Mouse (Mus musculus): ENCODE data around the gene Ccr2. TPM values are rescaled to one million over a fixed set of nuclear protein-coding genes. Genes with fewer than 3 reads are reported as not detected.

The Ccr2 gene
- 1.2 TPM for total RNA-seq (2023)

GRCm38 (mm10) chr9:124101723-124102122 is at the start of gene Ccr2:
TSS of gene Ccr2 (plus strand) at chr9:124101950.

GRCm38 (mm10) chr9:124121387-124122184 is 19.8 kb downstream of the Ccr2 start, which contains the start of gene Ccr5:
TSS of gene Ccr5 (plus strand) at chr9:124121543.

Other genes starting within 250 kb of the Ccr2 start
- gene Xcr1, start 239.9 kb upstream of the Ccr2 start, total RNA-seq (2023): not detected
- gene Ccr1, start 133.3 kb upstream of the Ccr2 start, total RNA-seq (2023): 0.65 TPM
- gene Ccr1l1, start 123.5 kb upstream of the Ccr2 start, total RNA-seq (2023): not detected
- 0.86 TPM for gene Ccr3, start 80.0 kb upstream of the Ccr2 start, total RNA-seq (2023)
- 7.4 TPM for gene Ccr5, start 19.6 kb downstream of the Ccr2 start, total RNA-seq (2023)
- 11.9 TPM for gene 2010315B03Rik, start 210.7 kb downstream of the Ccr2 start, total RNA-seq (2023)

Data from CD4-positive naive resting alpha-beta T cell, adult 57 days (primary cell).